Mouse (Mus musculus) liver, embryonic 12.5 days (tissue): ENCODE measurements at regions not wholly inside any gene's neighbourhood (a gene's known extent, or its start where the extent isn't known, plus 50 kb on each side); places are given as distances from the start of the nearest gene placed in this dataset.

Experiments used
- ATAC-seq: fragments of 200-750 bp; cut with Nextera tagmentation; 2 replicates; pipeline ENCODE4 v1.8.0; 2017; ENCODE audit warnings: moderate number of reproducible peaks, mild to moderate bottlenecking, moderate library complexity
- H3K27ac ChIP-seq: fragments of 300-500 bp; sonication (generic); 2 replicates; pipeline ENCODE4 v1.5.1; 2016; ENCODE audit warnings: mild to moderate bottlenecking
- H3K27me3 ChIP-seq: fragments of 300-500 bp; sonication (generic); replicated peaks from 2 replicates; pipeline ENCODE4 v1.6.1; 2016; ENCODE audit warnings: mild to moderate bottlenecking, moderate library complexity
- H3K36me3 ChIP-seq: fragments of 300-500 bp; sonication (generic); 2 replicates; pipeline ENCODE4 v1.6.1; 2016; ENCODE audit warnings: mild to moderate bottlenecking, moderate library complexity
- H3K4me1 ChIP-seq: fragments of 300-500 bp; sonication (generic); 2 replicates; pipeline ENCODE4 v1.6.1; 2016
- H3K4me2 ChIP-seq: fragments of 300-500 bp; sonication (generic); 2 replicates; pipeline ENCODE4 v1.6.1; 2016; ENCODE audit warnings: mild to moderate bottlenecking, moderate library complexity
- H3K4me3 ChIP-seq: fragments of 300-500 bp; sonication (generic); 2 replicates; pipeline ENCODE4 v1.5.1; 2016; ENCODE audit warnings: mild to moderate bottlenecking, moderate library complexity
- H3K9ac ChIP-seq: fragments of 300-500 bp; sonication (generic); 2 replicates; pipeline ENCODE4 v1.6.1; 2016; ENCODE audit warnings: mild to moderate bottlenecking, moderate library complexity
- H3K9me3 ChIP-seq: fragments of 300-500 bp; sonication (generic); replicated peaks from 2 replicates; pipeline ENCODE4 v1.6.1; 2016; ENCODE audit warnings: mild to moderate bottlenecking, moderate library complexity
- WGBS: fragments of 180-500 bp; shearing (Covaris S2); methylation state at CpG from one replicate; pipeline ENCODE4 v1.1.7; 2016; ENCODE audit not compliant: insufficient replicate concordance; 5-methylcytosine and 5-hydroxymethylcytosine counted together

DNA sequence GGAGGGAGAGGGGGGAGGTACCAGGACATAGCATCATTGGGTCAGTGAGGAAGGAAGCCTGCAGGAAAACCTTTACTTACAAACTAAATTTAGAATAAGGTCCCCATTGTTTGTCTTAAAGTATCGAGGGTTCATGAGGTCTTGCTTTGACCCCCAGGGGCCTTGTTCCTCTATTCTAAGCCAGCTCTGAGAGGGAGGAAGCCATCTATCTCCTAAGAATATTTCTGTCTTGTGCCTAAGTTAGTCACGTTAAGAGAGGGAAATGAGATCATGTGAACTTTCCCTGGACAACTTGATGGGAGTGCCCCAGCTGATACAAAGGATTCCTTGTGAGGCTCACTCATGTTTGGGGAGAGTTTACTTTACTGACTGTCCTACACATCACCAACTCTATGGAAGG is 261.9 kb downstream of the Cd83 start:
- no peak overlapping the region for H3K9ac ChIP-seq
- ATAC-seq = no peak
- WGBS = 26% methylated on average over 2 of the region's 2 CpGs

GRCm38 (mm10) chr13:44054157-44054556 is 269.6 kb downstream of the Cd83 start:
- H3K4me3 ChIP-seq = no peak overlapping the region
- H3K9me3 ChIP-seq = no peaks in the 10 kb centered on the region
- no peak overlapping the region for H3K27ac ChIP-seq
- H3K4me2 ChIP-seq = no peak overlapping the region
- ATAC-seq = no peak
- WGBS = 35% methylated on average over 7 of the region's 7 CpGs
- H3K4me1 ChIP-seq = no peaks in the 10 kb centered on the region
- peaks cover 4% of the 10 kb centered on the region; the same call in 1 of the 2 replicates for H3K27me3 ChIP-seq
- no peak overlapping the region for H3K9ac ChIP-seq
- H3K36me3 ChIP-seq = no peaks in the 10 kb centered on the region

More for the DNA sequence above, 261.9 kb downstream of the Cd83 start:
- Histone ChIP-seq H3K36me3 (no peaks in the 10 kb centered on the region), H3K27ac (no peak overlapping the region), H3K9me3 (no peaks in the 10 kb centered on the region), H3K4me1 (no peaks in the 10 kb centered on the region), H3K4me3 (no peak overlapping the region), H3K4me2 (no peak overlapping the region), H3K27me3 (no peaks in the 10 kb centered on the region)

- WGBS = 67% methylated on average over 20 of the region's 20 CpGs
- Histone ChIP-seq H3K27me3 (peaks cover 4% of the 10 kb centered on the region; the same call in 1 of the 2 replicates), H3K9me3 (no peaks in the 10 kb centered on the region), H3K4me1 (peaks cover 3% of the 10 kb centered on the region; the same call in 1 of the 2 replicates), H3K36me3 (no peaks in the 10 kb centered on the region), H3K4me2 (no peak overlapping the region), H3K9ac (no peak overlapping the region), H3K4me3 (no peak overlapping the region), H3K27ac (no peak overlapping the region)
- no peak for ATAC-seq
Measured at GRCm38 (mm10) chr13:44055573-44056491, 271.3 kb downstream of the Cd83 start.

DNA sequence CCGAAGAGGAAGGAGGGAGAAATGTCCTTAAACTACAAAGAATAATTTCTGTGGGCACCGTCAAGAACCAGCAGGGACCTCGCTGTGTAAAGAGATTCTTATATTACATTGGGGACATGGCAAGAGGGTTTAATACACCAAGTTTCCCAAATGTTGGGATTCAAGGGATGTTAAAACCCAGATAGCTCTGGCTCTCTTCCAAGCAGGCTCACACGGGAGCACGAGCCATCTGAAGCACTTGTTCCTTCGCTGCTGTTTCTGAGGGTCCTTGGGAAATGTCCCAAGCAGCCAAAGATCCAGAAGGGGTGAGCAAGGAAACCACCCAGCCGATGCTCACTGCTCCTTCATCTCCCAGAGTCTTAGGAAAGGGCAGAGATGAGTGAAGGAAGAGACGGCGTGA is 272.1 kb downstream of the Cd83 start:
- Histone ChIP-seq H3K4me1 (peaks cover 3% of the 10 kb centered on the region; the same call in 1 of the 2 replicates), H3K9me3 (no peaks in the 10 kb centered on the region), H3K4me2 (no peak overlapping the region), H3K9ac (no peak overlapping the region), H3K27me3 (peaks cover 4% of the 10 kb centered on the region; the same call in 1 of the 2 replicates), H3K36me3 (no peaks in the 10 kb centered on the region), H3K4me3 (no peak overlapping the region), H3K27ac (no peak overlapping the region)
- ATAC-seq = no peak
- WGBS = 76% methylated on average over 9 of the region's 9 CpGs

GRCm38 (mm10) chr13:44057542-44057941 is 273.0 kb downstream of the Cd83 start:
- Histone ChIP-seq H3K9ac (no peak overlapping the region), H3K4me1 (peaks cover 3% of the 10 kb centered on the region; the same call in 1 of the 2 replicates), H3K36me3 (no peaks in the 10 kb centered on the region), H3K27ac (no peak overlapping the region), H3K4me3 (no peak overlapping the region), H3K9me3 (no peaks in the 10 kb centered on the region), H3K27me3 (peaks cover 6% of the 10 kb centered on the region; the same call in 1 of the 2 replicates), H3K4me2 (no peak overlapping the region)
- 44% methylated on average over 5 of the region's 5 CpGs for WGBS
- ATAC-seq = no peak

GRCm38 (mm10) chr13:44058277-44058676 is 273.7 kb downstream of the Cd83 start:
- peaks cover 9% of the 10 kb centered on the region; the same call in 1 of the 2 replicates for H3K27me3 ChIP-seq
- H3K36me3 ChIP-seq = no peaks in the 10 kb centered on the region
- no peaks in the 10 kb centered on the region for H3K9me3 ChIP-seq
- no peak overlapping the region for H3K27ac ChIP-seq
- no peak overlapping the region for H3K4me2 ChIP-seq
- H3K4me3 ChIP-seq = no peak overlapping the region
- H3K9ac ChIP-seq = no peak overlapping the region
- WGBS = 57% methylated on average over 2 of the region's 2 CpGs
- H3K4me1 ChIP-seq = peaks cover 3% of the 10 kb centered on the region; the same call in 1 of the 2 replicates
- no peak for ATAC-seq

DNA sequence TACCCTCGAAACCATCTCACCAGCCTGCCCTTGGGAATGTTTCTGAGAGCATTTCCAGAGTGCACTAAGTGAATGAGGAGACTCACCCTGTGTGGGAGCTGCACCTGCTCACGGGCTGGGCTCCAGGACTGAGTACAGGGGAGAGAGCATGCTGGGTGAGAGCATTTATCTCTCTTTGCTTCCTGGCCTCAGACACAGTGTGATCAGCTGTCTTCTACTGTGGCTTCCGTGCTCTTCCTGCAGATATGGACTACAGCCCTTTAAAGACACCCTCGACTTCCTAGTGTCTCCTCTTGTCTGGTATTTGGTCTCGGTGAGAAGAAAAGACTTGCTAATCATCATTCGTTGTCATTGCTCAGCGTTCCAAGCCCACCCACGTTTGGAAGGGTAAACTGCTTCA is 274.9 kb downstream of the Cd83 start:
- H3K4me1 ChIP-seq = peaks cover 7% of the 10 kb centered on the region; the same call in 1 of the 2 replicates
- H3K27ac ChIP-seq = no peak overlapping the region

DNA sequence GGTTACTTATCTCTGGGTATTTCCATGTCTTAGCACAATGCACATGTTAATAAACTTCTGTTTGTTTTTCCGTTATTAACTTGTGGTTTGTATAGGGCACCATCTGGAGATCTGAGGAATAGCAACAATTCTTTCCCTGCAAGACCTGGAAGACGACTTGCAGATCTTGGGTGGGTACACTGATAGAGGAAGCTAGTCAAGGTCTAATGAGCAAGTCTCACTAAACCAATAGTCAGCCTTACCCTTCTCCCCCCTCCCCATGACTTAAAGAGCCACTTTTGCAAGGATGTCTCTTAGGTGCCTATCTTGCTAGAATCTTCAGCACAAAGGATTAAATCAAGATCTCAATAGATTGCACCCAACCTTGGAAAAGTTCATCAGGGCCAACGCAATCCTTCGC is 276.7 kb downstream of the Cd83 start:
- Histone ChIP-seq H3K27me3 (0 out of 2 replicates have a peak, but pooled peaks cover 4% of the 10 kb centered on the region), H3K27ac (no peak overlapping the region), H3K4me2 (no peak overlapping the region), H3K36me3 (no peaks in the 10 kb centered on the region), H3K4me3 (no peak overlapping the region), H3K9me3 (no peaks in the 10 kb centered on the region), H3K9ac (no peak overlapping the region), H3K4me1 (peaks cover 18% of the 10 kb centered on the region)
- WGBS = 68% methylated on average over 4 of the region's 4 CpGs
- no peak for ATAC-seq

More for the DNA sequence above, 274.9 kb downstream of the Cd83 start:
- Histone ChIP-seq H3K9me3 (no peaks in the 10 kb centered on the region), H3K4me2 (no peak overlapping the region), H3K4me3 (no peak overlapping the region), H3K27me3 (peaks cover 8% of the 10 kb centered on the region; the same call in 1 of the 2 replicates), H3K9ac (no peak overlapping the region), H3K36me3 (no peaks in the 10 kb centered on the region)
- WGBS = 15% methylated on average over 8 of the region's 8 CpGs
- no peak for ATAC-seq

GRCm38 (mm10) chr13:44061721-44062300 is 277.2 kb downstream of the Cd83 start:
- H3K4me1 ChIP-seq = peaks cover 23% of the 10 kb centered on the region
- H3K36me3 ChIP-seq = no peaks in the 10 kb centered on the region
- no peak overlapping the region for H3K9ac ChIP-seq
- H3K9me3 ChIP-seq = no peaks in the 10 kb centered on the region
- no peak overlapping the region for H3K27ac ChIP-seq
- H3K27me3 ChIP-seq = 0 out of 2 replicates have a peak, but pooled peaks cover 7% of the 10 kb centered on the region
- WGBS = 29% methylated on average over 7 of the region's 7 CpGs
- H3K4me3 ChIP-seq = no peak overlapping the region
- ATAC-seq = no peak
- no peak overlapping the region for H3K4me2 ChIP-seq

DNA sequence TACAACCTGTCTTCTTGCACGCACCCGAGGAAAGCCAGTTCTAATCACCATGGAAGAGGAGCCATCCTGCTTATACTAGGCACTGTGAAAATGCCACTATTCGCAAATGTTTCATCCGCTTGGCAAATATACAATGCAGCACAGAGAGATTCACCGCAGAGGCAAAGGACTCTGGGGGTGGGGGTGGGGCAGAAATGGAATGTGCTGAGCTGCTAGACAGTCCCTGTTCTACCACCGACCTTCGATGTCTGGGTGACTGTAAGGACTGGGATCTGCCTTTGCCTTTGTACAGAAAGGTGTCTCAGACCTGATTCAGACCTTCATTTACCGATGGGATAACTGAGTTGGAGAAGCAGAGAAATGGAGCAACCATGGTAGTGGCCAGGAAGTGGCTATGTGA is 278.7 kb downstream of the Cd83 start:
- ATAC-seq = no peak
- peaks cover 27% of the 10 kb centered on the region for H3K4me1 ChIP-seq
- WGBS = 66% methylated on average over 8 of the region's 8 CpGs

GRCm38 (mm10) chr13:44064026-44064425 is 279.5 kb downstream of the Cd83 start:
- H3K4me3 ChIP-seq = no peak overlapping the region
- H3K27ac ChIP-seq = no peak overlapping the region
- H3K4me2 ChIP-seq = no peak overlapping the region
- whole genome bisulfite sequencing = 36% methylated on average over 3 of the region's 3 CpGs
- no peaks in the 10 kb centered on the region for H3K9me3 ChIP-seq
- H3K27me3 ChIP-seq = 0 out of 2 replicates have a peak, but pooled peaks cover 8% of the 10 kb centered on the region
- no peaks in the 10 kb centered on the region for H3K36me3 ChIP-seq
- peaks cover 27% of the 10 kb centered on the region for H3K4me1 ChIP-seq
- H3K9ac ChIP-seq = no peak overlapping the region
- no peak for ATAC-seq

More for the DNA sequence above, 278.7 kb downstream of the Cd83 start:
- Histone ChIP-seq H3K9me3 (no peaks in the 10 kb centered on the region), H3K27me3 (0 out of 2 replicates have a peak, but pooled peaks cover 8% of the 10 kb centered on the region), H3K4me3 (no peak overlapping the region), H3K4me2 (no peak overlapping the region), H3K9ac (no peak overlapping the region), H3K27ac (no peak overlapping the region), H3K36me3 (no peaks in the 10 kb centered on the region)

- Histone ChIP-seq H3K4me3 (no peak overlapping the region), H3K9me3 (no peaks in the 10 kb centered on the region), H3K27ac (peak overlapping the region; percentile 53; the same call in 1 of the 2 replicates), H3K4me2 (peak overlapping the region; percentile 19; the same call in 1 of the 2 replicates), H3K9ac (no peak overlapping the region), H3K36me3 (no peaks in the 10 kb centered on the region), H3K27me3 (0 out of 2 replicates have a peak, but pooled peaks cover 8% of the 10 kb centered on the region), H3K4me1 (peaks cover 24% of the 10 kb centered on the region)
- 9% methylated on average over 13 of the region's 13 CpGs for WGBS
- peak; percentile 46; the same call in 1 of the 2 replicates for ATAC-seq
Measured at GRCm38 (mm10) chr13:44065741-44066185, 281.2 kb downstream of the Cd83 start.
